Mouse (Mus musculus) adipose tissue, adult 10 weeks (tissue): ENCODE results near the gene Guca1a. TPM values are rescaled to one million over a fixed set of nuclear protein-coding genes. Genes with fewer than 3 reads are reported as not detected.

Source experiments
- polyA plus RNA-seq: library from polyadenylated mRNA; stranded (reverse); fragments of 350-450 nt; fragmentation: Illumina TruSeq; extraction: RNeasy Lipid Tissue Mini Kit (QIAGEN cat#74804); gene quantifications from one replicate; pipeline ENCODE4 v1.2.3, GENCODE M21; 2014; ENCODE audit warnings: low read depth, low replicate concordance

The Guca1a gene
- polyA plus RNA-seq, result 0.91 TPM

DNA sequence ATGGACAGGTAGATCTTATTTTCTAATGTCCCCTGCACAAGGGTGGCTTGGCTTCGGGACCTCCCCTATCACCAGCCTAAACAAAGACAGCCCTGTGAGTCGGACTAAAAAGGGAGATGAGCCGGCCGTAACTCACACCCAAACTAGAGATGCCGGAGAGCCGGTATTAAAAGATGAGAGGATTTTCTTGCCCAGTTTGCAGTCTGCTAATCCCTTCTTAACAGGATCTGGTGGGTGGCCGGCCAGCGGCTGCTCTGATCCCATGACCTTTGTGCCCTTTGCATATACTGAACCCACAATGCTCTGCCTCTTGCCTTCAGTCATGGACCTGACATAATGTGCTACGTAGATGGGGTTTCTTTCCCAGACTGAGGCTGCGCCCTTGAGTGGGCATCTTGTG is at the start of gene Guca1a:
Gene Guca1a (minus strand): TSS at position 134 of the 400 bp plus-strand sequence.

DNA sequence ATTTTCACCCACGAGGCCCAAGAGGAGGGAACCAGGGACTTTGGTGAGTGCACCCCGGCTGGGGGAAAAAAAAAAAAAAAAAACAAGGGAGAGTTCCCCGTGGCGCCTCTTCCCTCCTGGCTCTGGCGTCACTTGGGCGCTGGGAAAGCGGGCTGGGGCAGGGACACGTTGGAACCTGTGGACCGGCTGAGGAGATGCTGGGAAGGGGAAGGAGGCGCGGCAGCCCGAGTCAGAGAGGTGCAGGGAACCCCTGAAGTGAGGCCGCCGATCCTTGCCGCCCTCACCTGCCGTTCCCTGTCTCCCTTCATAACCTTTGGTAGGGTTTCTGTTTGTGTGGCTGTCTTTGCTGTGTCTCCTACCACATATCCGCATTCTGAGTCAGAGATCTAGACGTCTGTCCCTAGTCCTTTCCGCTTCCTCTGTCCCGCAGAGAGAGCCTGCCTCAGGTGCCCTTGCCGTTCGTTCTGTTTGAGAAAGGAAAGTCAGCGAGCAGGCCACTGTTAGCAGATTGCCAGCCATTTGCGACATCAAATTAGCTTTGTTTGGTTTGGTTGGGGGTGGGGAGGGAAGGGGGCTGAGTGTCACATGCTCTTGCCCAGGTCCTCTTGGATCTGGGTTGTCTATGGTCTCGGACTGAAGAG is 36.6 kb upstream of the Guca1a start, which contains the start of gene 1700001C19Rik:
Gene 1700001C19Rik (minus strand): TSS at position 470 of the 641 bp plus-strand sequence.

GRCm38 (mm10) chr17:47436156-47436906 is 35.9 kb upstream of the Guca1a start, which contains the start of gene AI661453:
Gene AI661453, plus strand, starts transcription at chr17:47436615.

DNA sequence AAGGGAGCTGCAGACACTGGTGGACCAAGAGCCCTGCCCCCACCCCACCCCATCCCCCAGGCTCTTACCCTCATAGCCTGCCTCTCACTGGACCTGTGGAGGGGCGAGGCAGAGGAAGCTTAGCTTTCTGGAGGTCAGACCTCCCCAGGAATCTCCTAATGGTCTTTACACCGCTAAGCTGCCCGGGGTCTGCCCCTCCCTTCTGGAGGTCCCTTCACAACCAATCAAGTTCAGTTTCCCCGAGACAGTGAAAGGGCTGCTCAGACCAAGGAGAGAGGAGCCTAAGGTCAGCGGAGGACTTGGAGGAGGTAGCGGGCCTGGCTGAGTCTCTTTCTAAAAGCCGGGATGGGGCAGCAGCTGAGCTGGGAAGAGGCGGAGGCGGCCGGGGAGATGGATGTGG is 15.2 kb downstream of the Guca1a start, which contains the start of gene Guca1b:
Gene Guca1b (plus strand): TSS at position 249 of the 400 bp plus-strand sequence.

GRCm38 (mm10) chr17:47368401-47369086 is 31.8 kb downstream of the Guca1a start, which contains the start of gene Mrps10:
Gene Mrps10, plus strand, starts transcription at chr17:47368887.

Other genes with a start within 250 kb of the Guca1a start
- gene Mrps10, start 31.7 kb downstream of the Guca1a start, polyA plus RNA-seq, result 40.7 TPM
- gene Guca1b, start 15.2 kb downstream of the Guca1a start, polyA plus RNA-seq, result 1.5 TPM
- gene AI661453, start 36.0 kb upstream of the Guca1a start, polyA plus RNA-seq, result 3.6 TPM
- 16.0 TPM for gene 1700001C19Rik, start 36.8 kb upstream of the Guca1a start, polyA plus RNA-seq
- gene Taf8, start 101.7 kb upstream of the Guca1a start, polyA plus RNA-seq, result 18.3 TPM
- 104 TPM for gene Ccnd3, start 104.5 kb upstream of the Guca1a start, polyA plus RNA-seq
- gene Bysl, start 210.9 kb upstream of the Guca1a start, polyA plus RNA-seq, result 6.9 TPM
- gene Med20, start 211.0 kb upstream of the Guca1a start, polyA plus RNA-seq, result 27.5 TPM
- 0.41 TPM for gene Gm20517, start 211.0 kb upstream of the Guca1a start, polyA plus RNA-seq
- gene Usp49, start 230.1 kb upstream of the Guca1a start, polyA plus RNA-seq, result 7.2 TPM